Mouse (Mus musculus): ENCODE data around the gene Selenon.

DNA sequence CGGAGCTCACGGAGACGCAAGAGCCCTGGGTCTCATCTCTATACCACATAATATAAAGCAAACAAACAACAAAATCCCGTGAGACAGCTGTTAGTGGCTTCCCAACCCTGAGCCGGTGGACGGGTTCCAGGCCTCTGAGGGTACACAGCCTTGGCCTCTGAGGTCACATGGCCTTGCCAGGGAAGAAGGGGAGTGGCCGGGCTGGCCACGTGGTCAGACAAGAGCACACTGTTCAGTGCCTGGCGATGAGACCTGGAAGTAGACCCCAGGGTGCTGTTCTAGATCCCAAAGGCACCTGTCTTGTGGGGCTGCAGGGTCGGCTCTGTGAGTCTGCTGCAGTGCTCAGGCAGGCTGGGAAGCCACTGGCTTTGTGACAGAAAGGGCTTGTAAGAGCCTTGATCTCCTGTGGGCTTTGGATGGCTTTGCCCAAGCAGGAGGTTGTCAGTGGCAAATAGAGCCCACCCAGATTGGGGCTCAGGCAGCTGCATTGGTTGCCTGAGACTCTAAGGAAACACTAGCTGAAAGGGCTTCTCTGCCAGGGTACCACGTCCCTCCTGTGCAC lies 35.8 kb upstream of the Selenon start:
- TF ChIP-seq CTCF (IDR thresholded peaks at IDR 0.05; ENCODE audit: low read depth) (no peak), EP300 (IDR thresholded peaks at IDR 0.05; ENCODE audit: low read depth) (no peak)

All from liver, postnatal 0 days (tissue).